Mouse (Mus musculus) layer of hippocampus, adult 18-20 months (tissue): ENCODE data around the gene Gm20826. TPM values are rescaled to one million over a fixed set of nuclear protein-coding genes. Genes with fewer than 3 reads are reported as not detected.
"Not testable (repeated sequence)": the region's sequence is repeated elsewhere in the genome, so short reads cannot be mapped to it uniquely, and the experiment has no call there.

Experiments used
- DNase-seq, 2 experiments: peaks; one replicate each; pipeline ENCODE4 v3.0.0; 2022; ENCODE audit warnings: low spot score in 2 of 2
- long read RNA-seq: library from polyadenylated mRNA; stranded (forward); transcript quantifications from one replicate; pipeline ENCODE4 v2.0.0, GENCODE M21; 2021
- total RNA-seq, 2 experiments: library from RNA; stranded (reverse); gene quantifications; 2 replicates each; pipeline ENCODE4 v1.2.3; 2021

Gm20826 gene
- total RNA-seq, result not detected
- long read RNA-seq, result 0 reads

DNA sequence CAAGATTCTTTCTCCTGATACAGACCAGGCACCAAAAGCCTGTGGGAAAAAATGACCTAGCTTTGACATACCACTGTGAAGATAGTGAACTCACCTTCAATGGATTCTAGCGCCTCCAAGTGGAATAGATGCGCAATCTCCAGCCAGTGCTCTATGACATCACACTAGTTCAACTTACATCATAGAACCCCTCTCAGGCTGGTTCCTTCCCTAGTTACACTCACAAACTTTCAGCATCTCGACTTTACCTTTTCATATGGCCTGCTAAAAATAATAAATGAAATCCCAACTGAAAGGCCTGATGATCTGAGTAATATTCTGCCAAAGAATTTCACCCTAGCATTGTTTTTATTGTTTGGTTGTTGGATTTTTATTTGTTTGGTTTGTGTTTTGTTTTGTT is at the start of gene Gm20826:
Gene Gm20826, minus strand, starts transcription at position 101 of the 400 bp plus-strand sequence.
- DNase-seq, result not testable (repeated sequence)

Other genes with a start within 250 kb of the Gm20826 start
- gene Gm21788, start 233.5 kb downstream of the Gm20826 start, total RNA-seq, result not detected
- gene Gm28576, start 84.5 kb upstream of the Gm20826 start, total RNA-seq, result not detected